Mouse (Mus musculus): ENCODE measurements at regions not wholly inside any gene's neighbourhood (a gene's known extent, or its start where the extent isn't known, plus 50 kb on each side); places are given as distances from the start of the nearest gene placed in this dataset.

GRCm38 (mm10) chr8:27837903-27838302 lies 390.4 kb downstream of the Poteg start:
- DNase-seq: no peak
- intact Hi-C loops (cut with DNase I): no loop called here

DNA sequence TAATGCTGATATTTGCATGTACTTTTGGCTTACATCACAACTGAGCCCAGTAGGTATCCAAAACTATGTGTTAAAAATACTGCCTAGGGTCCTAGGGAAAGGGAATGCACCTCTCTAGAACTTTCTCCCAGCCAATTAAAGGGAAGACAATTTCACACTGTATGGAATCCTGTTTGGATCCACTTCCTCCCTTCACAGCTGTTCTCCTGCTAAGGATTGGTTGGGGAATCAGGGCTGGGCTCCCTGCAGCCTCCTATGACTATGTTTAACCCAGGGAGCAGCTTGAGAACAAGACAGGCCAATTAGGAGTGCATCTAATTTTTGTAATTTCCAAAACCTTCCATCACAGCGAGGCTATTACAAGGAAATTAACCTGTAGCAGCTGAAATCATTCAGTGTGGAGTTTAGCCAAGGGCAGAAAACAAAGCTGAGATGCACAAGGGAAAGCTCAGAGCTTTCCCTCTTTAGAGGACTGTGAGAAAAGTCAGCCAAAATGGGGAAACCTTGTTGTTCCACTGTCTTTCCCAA lies 419.1 kb downstream of the Poteg start:
- no peak for DNase-seq
- intact Hi-C loops (cut with DNase I): no loop called here

GRCm38 (mm10) chr8:27868591-27868990 lies 421.1 kb downstream of the Poteg start:
- no peak for DNase-seq
- intact Hi-C loops (cut with DNase I): no loop called here

GRCm38 (mm10) chr8:27877691-27878264 lies 430.3 kb downstream of the Poteg start:
- intact Hi-C loops (cut with DNase I): no loop called here
- no peak for DNase-seq

DNA sequence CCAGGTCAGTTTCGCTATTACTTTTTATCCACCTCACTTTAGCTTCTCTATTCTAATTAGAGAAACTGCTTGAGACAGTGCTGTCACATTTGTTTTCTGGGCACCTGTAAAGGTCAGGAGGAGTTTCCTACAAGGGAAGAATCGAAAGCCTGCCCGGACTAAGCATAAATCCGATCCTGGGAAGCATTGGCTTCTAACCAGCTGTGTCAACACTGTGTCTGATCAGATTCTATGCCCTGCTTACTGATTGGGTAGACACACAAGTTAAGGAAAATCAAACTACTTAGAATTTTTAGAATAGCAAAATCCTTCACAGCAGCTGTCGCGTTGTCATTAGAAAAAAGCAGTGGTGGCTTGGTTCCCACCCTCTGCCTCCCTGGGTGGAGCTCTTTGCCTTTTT lies 441.8 kb downstream of the Poteg start:
- no peak for DNase-seq
- intact Hi-C loops (cut with DNase I): no loop called here

- DNase-seq: no peak
- intact Hi-C loops (cut with DNase I): no loop called here
Observed at GRCm38 (mm10) chr8:27894325-27894724, 446.9 kb downstream of the Poteg start.

DNA sequence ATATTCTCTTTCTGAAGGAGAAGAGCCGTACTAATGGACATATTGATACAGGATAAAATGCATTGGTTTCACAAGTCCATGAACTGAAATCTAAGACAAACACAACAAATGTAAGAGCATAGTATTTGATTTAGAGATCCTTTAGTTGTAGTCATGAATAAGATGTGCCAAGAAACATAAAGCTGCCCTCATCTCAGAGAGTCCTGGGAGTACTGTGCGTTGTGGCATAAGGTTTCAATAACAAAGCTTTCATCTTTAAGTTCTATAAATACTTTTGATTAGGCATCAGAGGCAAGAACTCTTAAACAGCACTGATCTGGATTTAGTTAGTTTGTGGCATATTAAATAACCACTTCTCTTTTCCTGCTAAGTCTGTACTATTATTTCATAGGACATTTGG lies 452.6 kb downstream of the Poteg start:
- DNase-seq: no peak
- intact Hi-C loops (cut with DNase I): no loop called here

- intact Hi-C loops (cut with DNase I): no loop called here
Observed at GRCm38 (mm10) chr8:27903796-27904195, 456.3 kb downstream of the Poteg start.

GRCm38 (mm10) chr8:27909347-27909945 lies 462.0 kb downstream of the Poteg start:
- peak; percentile 12 for DNase-seq
- intact Hi-C loops (cut with DNase I): no loop called here

More at GRCm38 (mm10) chr8:27903796-27904195, 456.3 kb downstream of the Poteg start:
- no peak for DNase-seq

DNA sequence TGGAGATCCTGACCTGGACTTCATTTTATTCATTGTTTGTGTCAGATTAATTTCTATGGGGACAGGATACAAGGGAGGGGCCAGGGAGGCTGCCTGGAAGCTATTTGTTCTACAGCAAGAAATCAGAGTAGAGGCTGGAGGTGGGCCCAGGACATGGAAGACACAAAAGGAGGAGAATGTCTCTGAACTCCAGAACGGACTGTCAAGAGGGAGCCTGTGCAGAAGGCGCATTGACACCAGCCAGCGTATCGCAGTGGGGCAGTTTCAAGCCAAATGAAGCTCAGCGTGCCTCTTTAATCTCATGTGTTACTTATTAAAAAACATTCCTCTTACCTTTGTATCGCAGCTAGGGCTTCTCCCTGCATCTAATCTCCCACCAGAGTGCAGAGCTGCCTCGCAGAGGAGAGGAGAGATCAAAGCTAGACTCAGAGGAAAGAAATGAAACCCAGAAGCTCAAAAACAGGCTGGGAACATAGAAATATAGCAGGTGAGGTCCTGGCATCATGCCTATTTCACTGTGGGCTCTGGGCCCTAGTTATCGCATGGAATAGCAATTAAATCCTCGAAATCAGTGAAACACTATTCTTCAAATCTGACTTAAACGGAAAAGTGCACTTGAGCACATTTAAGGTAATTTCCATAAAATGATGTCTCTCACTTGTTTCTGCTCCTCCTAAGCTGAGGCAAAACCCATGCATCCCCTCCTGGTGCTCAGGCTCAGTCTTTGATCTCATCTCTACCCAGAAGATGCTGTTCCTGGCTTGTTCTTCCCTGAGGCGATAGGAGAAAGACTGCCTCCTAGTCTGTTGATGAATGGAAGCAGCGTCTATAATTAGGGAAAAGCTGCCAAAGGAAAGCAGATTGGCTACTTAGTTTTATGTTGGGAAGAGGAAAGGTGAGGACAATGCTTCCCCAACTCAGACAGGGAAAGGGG lies 491.4 kb downstream of the Poteg start:
- peak; percentile 5 for DNase-seq
- intact Hi-C loops (cut with DNase I): no loop called here

DNA sequence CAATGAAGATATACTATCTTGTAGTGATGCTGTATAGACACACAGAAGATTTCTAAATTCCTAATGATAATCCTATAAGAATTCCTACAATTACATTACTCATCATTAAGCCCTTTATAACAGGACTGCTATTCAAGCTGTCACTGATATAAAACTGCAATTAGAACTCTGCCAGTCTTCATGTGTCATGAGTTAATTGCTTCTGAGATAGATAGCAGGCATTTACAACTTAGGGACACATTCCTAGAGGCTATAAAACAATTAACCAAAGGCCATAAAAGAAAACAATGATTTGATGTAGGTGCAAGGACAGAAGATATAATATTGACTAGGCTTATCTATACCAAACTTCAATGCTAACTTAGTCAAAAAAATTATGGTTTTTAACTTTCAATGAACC lies 507.5 kb downstream of the Poteg start:
- intact Hi-C loops (cut with DNase I): no loop called here
- DNase-seq: no peak

DNA sequence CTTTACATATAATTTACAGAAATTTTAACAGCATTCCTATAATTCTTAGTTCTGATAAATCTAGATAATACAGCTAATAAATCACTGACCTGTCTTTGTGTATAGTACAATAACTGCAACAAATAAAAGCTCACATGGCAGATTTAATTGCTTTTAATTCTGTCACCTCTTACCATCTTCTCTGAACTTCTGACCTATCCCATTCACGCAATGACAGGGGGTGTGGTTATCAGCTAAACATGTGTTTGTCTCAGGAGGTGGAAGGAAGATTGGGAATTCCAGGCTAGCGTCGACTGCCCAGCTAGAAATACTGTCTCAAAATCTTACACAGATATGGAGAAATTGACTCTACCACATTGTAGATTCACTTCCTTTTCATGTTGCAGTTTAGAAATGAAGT lies 533.5 kb downstream of the Poteg start:
- intact Hi-C loops (cut with DNase I): no loop called here
- DNase-seq: no peak

GRCm38 (mm10) chr8:27981769-27982168 lies 534.3 kb downstream of the Poteg start:
- no peak for DNase-seq
- intact Hi-C loops (cut with DNase I): no loop called here

DNA sequence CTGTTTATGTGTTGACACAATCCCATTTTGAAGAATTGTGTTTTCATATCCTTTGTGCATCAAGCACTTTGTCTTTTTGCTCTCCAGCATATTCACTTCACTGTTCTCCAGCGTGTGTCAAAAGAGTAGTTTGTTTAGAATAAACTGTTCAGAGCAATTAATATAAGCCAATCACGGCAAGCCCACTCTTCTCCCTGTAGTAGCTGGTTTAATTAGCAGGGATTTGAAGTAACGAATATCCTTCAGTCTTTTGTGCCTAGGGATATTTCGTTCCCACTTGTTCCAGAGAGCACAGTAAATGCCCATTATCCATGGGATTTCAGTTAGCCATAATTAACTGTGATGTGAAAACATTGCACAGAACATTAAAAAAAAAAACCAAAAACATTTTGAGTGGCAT lies 565.4 kb downstream of the Poteg start:
- no peak for DNase-seq
- intact Hi-C loops (cut with DNase I): no loop called here
